15 mouse cellular contexts compared by ENCODE assay signal in the genomic region with DNA sequence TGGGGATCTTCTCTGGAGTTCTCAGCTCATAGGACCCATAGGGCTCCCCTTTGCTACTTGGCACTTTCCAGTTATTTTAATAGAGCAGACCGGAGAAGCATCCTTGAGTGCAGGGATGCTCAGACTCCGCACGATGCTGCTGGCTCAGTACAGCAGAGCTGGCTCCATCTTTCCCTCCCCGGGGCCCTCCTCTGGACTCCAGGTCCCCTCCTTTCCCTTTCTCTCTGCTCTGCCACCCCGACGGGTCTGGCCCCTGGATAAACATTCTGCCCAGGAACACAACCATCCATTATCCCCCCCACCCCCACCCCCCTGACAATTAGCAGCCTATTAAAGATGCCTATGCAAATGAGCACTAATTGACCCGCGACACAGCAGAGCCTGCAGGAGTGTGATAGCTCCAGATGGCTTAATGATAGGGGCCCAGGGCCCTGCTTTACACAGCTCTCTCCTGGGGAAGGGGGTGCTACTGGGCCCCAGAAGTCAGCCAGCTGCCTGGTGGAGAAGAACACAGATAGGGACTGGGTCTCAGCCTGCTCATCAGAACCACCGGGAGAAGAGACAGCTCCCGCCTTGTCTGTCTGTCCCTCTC. TPM values are rescaled to one million over a fixed set of nuclear protein-coding genes. Genes with fewer than 3 reads are reported as not detected.
DNase-seq lines count a peak whose midpoint lies in the region; ATAC-seq lines count a peak whose summit lies in the region.
"Had no signal": no experiment of that assay in that cellular context is flagged by ENCODE, and none has a peak within 500 bp of the region (broad histone marks: within the 10 kb centered on the region; RNA-seq: fewer than 3 reads in every experiment).

No protein-coding gene starts in this region.

- WGBS in midbrain, embryonic 10.5 days = 52% methylated on average over 10 of the region's 10 CpGs
- 28% methylated on average over 10 of the region's 10 CpGs for WGBS in midbrain, embryonic 16.5 days
- 49% methylated on average over 10 of the region's 10 CpGs for WGBS in hindbrain, embryonic 10.5 days
- WGBS in liver, embryonic 15.5 days (ENCODE audit: insufficient replicate concordance) = 18% methylated on average over 10 of the region's 10 CpGs

- no peaks in the 10 kb centered on the region for H3K9me3 ChIP-seq in midbrain, embryonic 10.5 days (replicated peaks)
- H3K9me3 ChIP-seq in midbrain, embryonic 16.5 days (replicated peaks; ENCODE audit: control insufficient read depth, low read length, poor library complexity, severe bottlenecking) = no peaks in the 10 kb centered on the region
- no peaks in the 10 kb centered on the region for H3K9me3 ChIP-seq in hindbrain, embryonic 10.5 days
- no peaks in the 10 kb centered on the region for H3K9me3 ChIP-seq in liver, embryonic 15.5 days (replicated peaks)
- H3K9me3 ChIP-seq: limb, embryonic 10.5 days had no signal

- H3K36me3 ChIP-seq in midbrain, embryonic 10.5 days = no peaks in the 10 kb centered on the region
- H3K36me3 ChIP-seq in midbrain, embryonic 16.5 days (ENCODE audit: control insufficient read depth, insufficient read depth, low read length) = no peaks in the 10 kb centered on the region
- H3K36me3 ChIP-seq in hindbrain, embryonic 10.5 days = no peaks in the 10 kb centered on the region
- H3K36me3 ChIP-seq in liver, embryonic 15.5 days (replicated peaks) = no peaks in the 10 kb centered on the region
- H3K36me3 ChIP-seq: limb, embryonic 10.5 days had no signal

- no peak overlapping the region for H3K9ac ChIP-seq in midbrain, embryonic 16.5 days (ENCODE audit: low read depth, low read length)
- no peak overlapping the region for H3K9ac ChIP-seq in liver, embryonic 15.5 days

- H3K4me3 ChIP-seq in midbrain, embryonic 10.5 days = no peak overlapping the region
- no peak overlapping the region for H3K4me3 ChIP-seq in midbrain, embryonic 16.5 days (ENCODE audit: low read depth, low read length)
- no peak overlapping the region for H3K4me3 ChIP-seq in hindbrain, embryonic 10.5 days
- H3K4me3 ChIP-seq in liver, embryonic 15.5 days (replicated peaks) = no peak overlapping the region
- H3K4me3 ChIP-seq: limb, embryonic 10.5 days had no signal

- H3K4me1 ChIP-seq in midbrain, embryonic 10.5 days = peaks cover 18% of the 10 kb centered on the region
- peaks cover 5% of the 10 kb centered on the region for H3K4me1 ChIP-seq in midbrain, embryonic 16.5 days (ENCODE audit: control insufficient read depth, insufficient read depth, low read length)
- peaks cover 50% of the 10 kb centered on the region for H3K4me1 ChIP-seq in hindbrain, embryonic 10.5 days (replicated peaks)
- H3K4me1 ChIP-seq in liver, embryonic 15.5 days (replicated peaks) = no peaks in the 10 kb centered on the region

- no peak for ATAC-seq in midbrain, embryonic 16.5 days
- ATAC-seq in liver, embryonic 15.5 days (ENCODE audit: insufficient read depth) = peak; percentile 66

- no peak overlapping the region for H3K4me2 ChIP-seq in midbrain, embryonic 16.5 days (ENCODE audit: low read length)
- no peak overlapping the region for H3K4me2 ChIP-seq in liver, embryonic 15.5 days

- H3K27ac ChIP-seq in midbrain, embryonic 10.5 days (replicated peaks) = peak overlapping the region; percentile 61; the same call in 1 of the 2 replicates
- H3K27ac ChIP-seq in midbrain, embryonic 16.5 days (ENCODE audit: low read length) = no peak overlapping the region
- H3K27ac ChIP-seq in hindbrain, embryonic 10.5 days = peak overlapping the region; percentile 50
- no peak overlapping the region for H3K27ac ChIP-seq in liver, embryonic 15.5 days (replicated peaks)
- H3K27ac ChIP-seq: limb, embryonic 10.5 days had no signal

- no peak for DNase-seq in midbrain, embryonic 10.5 days (ENCODE audit: low spot score)
- no peak for DNase-seq in hindbrain, embryonic 10.5 days (ENCODE audit: low spot score)
- DNase-seq in retina, postnatal 7 days (ENCODE audit: low read depth, low spot score) = peak; percentile 30
- DNase-seq in adrenal gland, adult (ENCODE audit: inconsistent age in 2 of 2, low spot score in 1 of 2) = no peak
- no peak for DNase-seq in kidney, postnatal 14 days
- no peak for DNase-seq in right cerebral cortex, postnatal 36 days (ENCODE audit: low spot score in 2 of 2)
- DNase-seq: cerebellum, adult 11 months; heart, postnatal 14 days; kidney, adult 8-10 months; layer of hippocampus, adult 9-11 months; lung, postnatal 10 days had no signal

- peaks cover 3% of the 10 kb centered on the region; the same call in 1 of the 2 replicates for H3K27me3 ChIP-seq in midbrain, embryonic 10.5 days (ENCODE audit: low read depth, poor library complexity, severe bottlenecking)
- H3K27me3 ChIP-seq in midbrain, embryonic 16.5 days (ENCODE audit: control insufficient read depth, insufficient read depth, low read depth, low read length) = no peaks in the 10 kb centered on the region
- H3K27me3 ChIP-seq in hindbrain, embryonic 10.5 days (ENCODE audit: insufficient read depth, poor library complexity, severe bottlenecking) = peaks cover 11% of the 10 kb centered on the region
- no peaks in the 10 kb centered on the region for H3K27me3 ChIP-seq in liver, embryonic 15.5 days

RNA-seq across cellular contexts. Expression of gene Wscd2, which starts 52.8 kb away (rescaled TPM):
- polyA plus RNA-seq in midbrain, embryonic 10.5 days (2016; fragmentation: Nextera tagmentation; extraction: Ambion mirVana) = 9.2 and 11.8 TPM in 2 replicates
- 14.4 and 16.1 TPM in 2 replicates for polyA plus RNA-seq in midbrain, embryonic 16.5 days (2015; fragmentation: Nextera tagmentation; extraction: Ambion mirVana)
- polyA plus RNA-seq in hindbrain, embryonic 10.5 days (2016; fragmentation: Nextera tagmentation; extraction: Ambion mirVana) = 13.1 and 14.5 TPM in 2 replicates
- polyA plus RNA-seq in liver, embryonic 15.5 days (2015; fragmentation: Nextera tagmentation; extraction: Ambion mirVana) = 0.03 and 0.15 TPM in 2 replicates
- polyA plus RNA-seq: C2C12 had no signal

Comparison
In these comparisons a context has a peak if more than half of its experiments do, and no peak if none do; other contexts are left out.
1. H3K27ac ChIP-seq: peak in midbrain, embryonic 10.5 days (single experiment) and hindbrain, embryonic 10.5 days (single experiment); none in midbrain, embryonic 16.5 days (single experiment) and liver, embryonic 15.5 days (single experiment).